Comparison of ENCODE assay signal across 9 mouse cellular contexts in the genomic region with DNA sequence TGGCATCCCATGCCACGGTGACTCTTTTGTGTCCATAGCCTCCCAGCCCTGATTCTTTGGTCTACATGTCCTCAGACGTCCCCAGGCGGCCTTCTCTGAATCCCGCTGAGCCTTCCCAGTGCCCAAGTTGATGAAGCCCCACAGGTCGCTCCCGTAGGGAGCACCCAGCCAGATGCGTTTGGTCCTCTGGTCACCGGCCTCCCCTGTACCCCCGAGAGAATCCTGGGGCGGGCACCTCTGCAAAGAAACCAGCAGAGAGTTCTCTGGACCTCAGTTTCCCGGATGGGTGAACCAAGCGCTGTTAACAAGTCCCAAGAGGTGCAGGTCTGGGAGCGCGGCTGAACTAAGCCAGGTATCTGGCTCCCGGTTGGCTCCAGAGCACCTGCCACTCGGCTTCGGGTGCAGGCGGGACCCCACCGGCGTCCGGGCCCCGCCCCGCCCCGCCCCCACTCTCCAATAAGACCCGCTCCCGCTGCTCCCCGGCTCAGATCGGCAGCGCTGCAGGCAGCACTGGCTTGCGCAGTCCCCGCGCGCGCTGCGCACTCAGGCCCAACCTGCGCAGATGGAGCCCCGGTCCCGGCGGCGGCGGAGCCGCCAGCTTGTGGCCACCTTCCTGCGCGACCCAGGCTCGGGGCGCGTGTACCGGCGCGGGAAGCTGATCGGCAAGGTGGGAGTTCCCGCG. TPM values are rescaled to one million over a fixed set of nuclear protein-coding genes. Genes with fewer than 3 reads are reported as not detected.
DNase-seq lines count a peak whose midpoint lies in the region; ATAC-seq lines count a peak whose summit lies in the region.
"Had no signal": no experiment of that assay in that cellular context is flagged by ENCODE, and none has a peak within 500 bp of the region (broad histone marks: within the 10 kb centered on the region; RNA-seq: fewer than 3 reads in every experiment).

A gene (plus strand): TSS at position 459 of the 682 bp plus-strand sequence.

- peak within 1 kb of the TSS; percentile 44; the same call in 1 of the 2 replicates for H3K9ac ChIP-seq in kidney, embryonic 16.5 days (replicated peaks; ENCODE audit: low read length)
- H3K9ac ChIP-seq in embryonic facial prominence, embryonic 15.5 days = no peak within 1 kb of the TSS
- no peak within 1 kb of the TSS for H3K9ac ChIP-seq in liver, embryonic 15.5 days

- H3K36me3 ChIP-seq in kidney, embryonic 16.5 days (ENCODE audit: insufficient read depth, low read length) = no peaks in the 10 kb centered on the region
- no peaks in the 10 kb centered on the region for H3K36me3 ChIP-seq in embryonic facial prominence, embryonic 15.5 days
- no peaks in the 10 kb centered on the region for H3K36me3 ChIP-seq in liver, embryonic 15.5 days (replicated peaks)

- H3K27ac ChIP-seq in kidney, embryonic 16.5 days (ENCODE audit: low read length) = no peak within 1 kb of the TSS
- H3K27ac ChIP-seq in embryonic facial prominence, embryonic 15.5 days (replicated peaks) = no peak within 1 kb of the TSS
- no peak within 1 kb of the TSS for H3K27ac ChIP-seq in liver, embryonic 15.5 days (replicated peaks)

- WGBS in kidney, embryonic 16.5 days = under 1% methylated on average over 53 of the region's 53 CpGs
- 1% methylated on average over 53 of the region's 53 CpGs for WGBS in embryonic facial prominence, embryonic 15.5 days
- WGBS in liver, embryonic 15.5 days (ENCODE audit: insufficient replicate concordance) = 2% methylated on average over 53 of the region's 53 CpGs

- no peak for DNase-seq in kidney, postnatal 25 days
- peak; percentile 61 for DNase-seq in ZHBTc4 (ENCODE audit: low read depth, low spot score)
- DNase-seq in urinary bladder, postnatal 25 days (ENCODE audit: low spot score) = no peak
- DNase-seq in B cell, adult 2 months = no peak

- peak within 1 kb of the TSS; percentile 65 for H3K4me2 ChIP-seq in kidney, embryonic 16.5 days (replicated peaks; ENCODE audit: low read depth, low read length)
- H3K4me2 ChIP-seq in embryonic facial prominence, embryonic 15.5 days (replicated peaks) = peak within 1 kb of the TSS; percentile 71
- H3K4me2 ChIP-seq in liver, embryonic 15.5 days = peak within 1 kb of the TSS; percentile 10

- H3K4me3 ChIP-seq in kidney, embryonic 16.5 days (ENCODE audit: low read length) = peak within 1 kb of the TSS; percentile 45
- peak within 1 kb of the TSS; percentile 42 for H3K4me3 ChIP-seq in embryonic facial prominence, embryonic 15.5 days (replicated peaks)
- no peak within 1 kb of the TSS for H3K4me3 ChIP-seq in liver, embryonic 15.5 days (replicated peaks)

- peaks cover 76% of the 10 kb centered on the region for H3K27me3 ChIP-seq in kidney, embryonic 16.5 days (ENCODE audit: insufficient read depth, low read length)
- H3K27me3 ChIP-seq in embryonic facial prominence, embryonic 15.5 days = peaks cover 87% of the 10 kb centered on the region
- peaks cover 100% of the 10 kb centered on the region for H3K27me3 ChIP-seq in liver, embryonic 15.5 days

- ATAC-seq in kidney, embryonic 16.5 days (ENCODE audit: low FRiP score, low TSS enrichment) = no peak
- no peak for ATAC-seq in embryonic facial prominence, embryonic 15.5 days (ENCODE audit: insufficient number of reproducible peaks, low FRiP score, low TSS enrichment, low read depth)
- ATAC-seq in liver, embryonic 15.5 days (ENCODE audit: insufficient read depth) = no peak
- no peak for ATAC-seq in activated CD4-positive, CD25-positive, alpha-beta regulatory T cell, adult 4 months
- ATAC-seq: Patski had no signal

- H3K4me1 ChIP-seq in kidney, embryonic 16.5 days (ENCODE audit: insufficient read depth, low read length) = peaks cover 13% of the 10 kb centered on the region
- H3K4me1 ChIP-seq in embryonic facial prominence, embryonic 15.5 days = peaks cover 31% of the 10 kb centered on the region
- H3K4me1 ChIP-seq in liver, embryonic 15.5 days (replicated peaks) = peaks cover 21% of the 10 kb centered on the region

- H3K9me3 ChIP-seq in kidney, embryonic 16.5 days (ENCODE audit: low read length) = no peaks in the 10 kb centered on the region
- no peaks in the 10 kb centered on the region for H3K9me3 ChIP-seq in embryonic facial prominence, embryonic 15.5 days (replicated peaks)
- H3K9me3 ChIP-seq in liver, embryonic 15.5 days (replicated peaks) = no peaks in the 10 kb centered on the region

RNA-seq across cellular contexts. Expression of the gene that starts here (rescaled TPM):
- polyA plus RNA-seq in kidney, embryonic 16.5 days (2015; fragmentation: Nextera tagmentation; extraction: Ambion mirVana) = 0.97 and 1.2 TPM in 2 replicates
- 2.0 and 2.2 TPM in 2 replicates for polyA plus RNA-seq in embryonic facial prominence, embryonic 15.5 days (2015; fragmentation: Nextera tagmentation; extraction: Ambion mirVana)
- polyA plus RNA-seq in liver, embryonic 15.5 days (2015; fragmentation: Nextera tagmentation; extraction: Ambion mirVana) = 0.03 and 0.06 TPM in 2 replicates
- polyA plus RNA-seq in activated CD4-positive, CD25-positive, alpha-beta regulatory T cell, adult 4 months (2017; shearing (Covaris generic)) = not detected

Comparison
In these comparisons a context has a peak if more than half of its experiments do, and no peak if none do; other contexts are left out.
1. H3K4me2 ChIP-seq: peak in every context shown above with its lines; median percentile 71 in embryonic facial prominence, embryonic 15.5 days; 65 in kidney, embryonic 16.5 days; 10 in liver, embryonic 15.5 days.